Mouse (Mus musculus) liver, embryonic 14.5 days (tissue): ENCODE measurements around the gene Nanog.

ENCODE experiments used
- CTCF ChIP-seq: IDR thresholded peaks from 2 replicates; pipeline ENCODE4 v1.5.1; 2016; ENCODE audit warnings: antibody characterized with exemption, low read depth, control low read depth
- EP300 ChIP-seq: IDR thresholded peaks from 2 replicates; pipeline ENCODE4 v1.6.1; 2016; ENCODE audit warnings: antibody characterized with exemption, low read depth

GRCm38 (mm10) chr6:122660601-122661379 is 46.5 kb upstream of the Nanog start:
- TF ChIP-seq CTCF, result peak; percentile 67
- TF ChIP-seq EP300, result no peak
